Mouse (Mus musculus): ENCODE measurements around the gene Kcnab1.

The Kcnab1 gene

DNA sequence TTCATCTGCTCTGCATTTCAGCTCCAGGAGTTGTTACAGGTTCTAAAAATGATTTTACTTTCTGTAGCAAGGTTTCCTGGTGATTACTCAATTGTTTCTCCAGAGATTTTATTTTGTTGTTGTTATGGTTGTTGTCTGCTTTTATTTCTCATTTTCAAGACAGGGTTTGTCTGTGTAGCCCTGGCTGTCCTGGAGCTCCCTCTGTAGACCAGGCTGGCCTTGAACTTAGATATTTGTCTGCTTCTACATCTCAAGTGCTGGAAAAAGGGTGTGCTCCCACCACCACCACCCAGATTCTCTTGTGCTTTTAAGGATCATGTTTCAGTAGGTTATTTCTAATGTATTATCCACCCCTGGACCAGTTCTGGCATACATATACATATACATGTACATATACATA lies 207.6 kb downstream of the Kcnab1 start:
- no peak for DNase-seq (ENCODE audit: low read depth, low spot score)

DNA sequence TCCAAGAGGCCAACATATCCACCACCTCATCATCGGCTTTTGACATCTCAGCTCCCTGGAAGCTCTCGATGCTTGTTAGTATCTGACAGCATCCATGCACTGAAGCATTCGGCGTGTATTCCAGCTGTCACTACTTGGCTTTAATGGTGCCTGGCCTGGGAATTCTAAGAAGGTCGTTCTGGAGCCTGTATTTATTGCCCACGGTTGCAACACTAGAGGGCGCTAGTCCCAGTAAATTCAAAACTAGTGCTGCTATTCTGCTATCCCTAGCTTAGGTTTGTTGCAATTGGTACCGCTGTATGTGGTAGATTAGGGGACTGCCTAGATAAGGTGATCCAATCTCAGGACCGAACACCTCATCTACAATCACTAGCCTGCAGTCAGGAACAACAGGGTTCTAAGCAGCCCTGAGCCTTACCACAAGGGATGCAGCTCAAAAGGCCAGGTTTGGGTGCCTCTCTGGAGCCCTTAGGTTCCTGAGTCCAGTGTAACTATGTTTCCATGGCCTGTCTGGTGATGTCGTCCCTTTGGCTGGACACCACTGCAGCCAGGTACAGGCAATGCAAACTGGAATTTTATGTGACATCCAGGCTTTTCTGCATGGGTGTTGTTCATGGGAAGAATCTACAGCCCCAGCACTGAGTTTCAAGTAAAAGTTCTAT lies 208.8 kb downstream of the Kcnab1 start:
- peak; percentile 15 for DNase-seq (ENCODE audit: low read depth, low spot score)

DNA sequence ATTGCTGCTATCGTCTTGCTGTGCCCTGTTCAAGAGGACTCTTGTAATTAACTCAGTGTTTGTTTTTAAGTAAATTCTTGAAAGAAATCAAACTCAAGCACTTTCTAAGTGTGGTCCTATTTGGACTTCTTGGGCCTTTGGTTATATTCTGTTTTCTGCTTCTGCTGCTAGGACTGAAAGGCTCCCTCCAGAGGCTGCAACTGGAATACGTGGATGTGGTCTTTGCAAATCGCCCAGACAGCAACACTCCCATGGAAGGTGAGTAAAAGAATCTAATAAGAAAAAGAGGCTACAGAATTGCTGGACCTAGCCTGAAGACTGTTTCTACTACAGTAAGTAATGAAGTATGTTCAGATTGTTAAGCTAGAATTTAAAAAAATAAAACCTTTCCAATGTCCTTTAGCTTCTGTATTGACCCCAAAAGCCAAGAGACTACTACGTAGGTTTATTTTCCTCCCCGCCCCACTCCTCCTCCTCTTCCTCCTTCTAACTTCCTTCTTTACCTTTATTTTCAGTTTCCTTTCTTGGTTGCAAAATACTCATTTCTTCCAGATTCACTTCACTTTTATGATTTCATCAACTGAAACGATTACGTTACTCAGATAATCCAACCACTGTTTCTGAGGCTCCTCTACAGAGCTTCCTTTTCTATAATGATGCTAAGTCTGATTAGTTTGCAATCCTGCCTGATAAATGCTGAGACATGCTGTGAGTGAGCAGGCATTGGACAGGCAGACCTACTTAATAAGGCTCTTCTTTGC lies 210.2 kb downstream of the Kcnab1 start:
- peak; percentile 6 for DNase-seq (ENCODE audit: low read depth, low spot score)

DNA sequence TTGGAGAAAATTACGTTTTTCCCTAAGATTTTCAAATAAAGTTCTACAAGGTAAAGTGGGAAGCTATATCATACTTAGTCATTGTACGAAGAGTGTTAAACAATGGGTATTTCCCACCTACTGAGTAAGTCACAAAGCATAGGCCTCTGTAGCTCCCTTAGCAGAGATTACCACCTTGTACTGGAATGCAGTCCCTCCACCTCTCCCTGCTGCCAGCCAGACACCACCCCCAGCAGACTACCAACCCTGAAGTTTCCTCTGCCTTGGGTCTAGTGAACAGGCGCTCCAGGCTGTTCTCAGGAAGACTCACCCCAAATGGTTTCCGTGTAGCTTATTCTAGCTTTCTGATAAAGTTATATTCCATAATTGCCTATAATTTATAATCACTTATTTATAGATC lies 211.8 kb downstream of the Kcnab1 start:
- no peak for DNase-seq (ENCODE audit: low read depth, low spot score)

DNA sequence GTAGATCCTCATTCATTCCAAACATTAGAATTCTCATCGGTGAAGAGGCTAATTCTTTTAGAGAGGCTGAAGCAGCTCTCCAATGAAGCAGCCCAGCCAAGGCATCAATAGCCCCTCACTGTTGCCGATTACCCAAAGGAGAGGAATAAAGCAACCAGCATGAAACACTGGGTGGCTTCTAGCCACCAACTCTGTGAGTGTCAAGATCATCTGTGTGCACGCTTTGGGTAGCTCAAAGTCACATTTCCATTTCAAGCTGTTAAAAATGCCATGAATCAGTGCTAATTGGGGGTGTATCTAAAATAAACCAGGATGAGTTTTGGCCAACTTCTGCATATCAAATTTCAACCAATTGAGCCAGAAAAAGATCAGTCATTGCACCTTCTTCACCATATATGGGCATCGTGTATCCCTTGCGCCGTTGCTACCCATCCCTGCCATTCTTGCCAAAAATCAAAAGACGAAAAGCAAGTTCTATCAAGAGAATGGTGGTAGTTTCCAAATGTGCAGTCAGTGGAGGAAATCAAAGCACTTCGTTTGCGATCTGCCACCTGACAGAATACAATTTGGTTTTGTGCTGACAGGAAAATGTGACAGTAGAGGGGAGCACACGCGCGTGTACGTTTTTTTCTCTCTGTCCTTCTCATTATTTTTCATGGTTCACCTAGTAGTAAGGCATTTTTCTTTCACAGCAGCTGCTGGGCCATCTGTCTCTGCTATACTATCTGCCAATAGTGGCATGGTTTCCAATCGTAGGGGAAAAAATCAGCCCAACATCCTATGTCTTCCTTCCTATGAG lies 213.0 kb downstream of the Kcnab1 start:
- DNase-seq (ENCODE audit: low read depth, low spot score): no peak

DNA sequence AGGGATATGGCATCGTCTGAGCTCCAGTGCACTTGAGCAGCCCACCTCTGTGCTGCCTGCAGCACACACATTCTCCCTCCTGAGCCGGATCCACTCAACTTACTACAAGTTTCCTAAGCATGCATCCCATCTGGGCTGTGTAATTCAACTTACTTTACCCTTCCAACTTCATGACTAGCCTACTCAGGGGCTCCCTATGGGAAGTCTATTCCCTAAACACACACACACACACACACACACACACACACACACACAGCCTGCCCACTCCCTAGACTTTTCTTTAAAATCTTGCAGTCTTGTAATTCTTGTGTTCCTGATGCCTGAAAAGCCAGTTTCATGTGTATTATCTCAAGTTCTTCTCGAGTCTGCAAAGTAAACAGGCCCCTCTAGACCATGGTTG lies 216.1 kb downstream of the Kcnab1 start:
- no peak for DNase-seq (ENCODE audit: low read depth, low spot score)

DNA sequence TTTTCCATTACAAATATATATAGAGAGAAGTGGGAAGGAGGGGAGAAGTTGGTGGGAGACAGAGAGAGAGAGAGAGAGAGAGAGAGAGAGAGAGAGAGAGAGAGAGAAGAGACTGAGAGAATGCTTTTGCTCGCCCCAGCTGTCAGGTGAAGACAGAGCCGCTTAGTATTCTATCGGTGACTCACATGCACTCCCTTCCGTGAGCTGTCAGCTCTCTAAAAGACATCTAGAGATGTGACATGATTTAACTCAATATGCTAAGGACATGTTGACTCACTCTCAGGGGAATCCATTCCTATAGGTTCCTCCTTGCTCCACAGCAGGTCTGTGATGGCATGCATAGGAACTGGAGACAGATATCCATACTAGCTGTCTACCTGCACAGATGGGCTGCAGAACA lies 219.6 kb downstream of the Kcnab1 start:
- DNase-seq (ENCODE audit: low read depth, low spot score): no peak

DNA sequence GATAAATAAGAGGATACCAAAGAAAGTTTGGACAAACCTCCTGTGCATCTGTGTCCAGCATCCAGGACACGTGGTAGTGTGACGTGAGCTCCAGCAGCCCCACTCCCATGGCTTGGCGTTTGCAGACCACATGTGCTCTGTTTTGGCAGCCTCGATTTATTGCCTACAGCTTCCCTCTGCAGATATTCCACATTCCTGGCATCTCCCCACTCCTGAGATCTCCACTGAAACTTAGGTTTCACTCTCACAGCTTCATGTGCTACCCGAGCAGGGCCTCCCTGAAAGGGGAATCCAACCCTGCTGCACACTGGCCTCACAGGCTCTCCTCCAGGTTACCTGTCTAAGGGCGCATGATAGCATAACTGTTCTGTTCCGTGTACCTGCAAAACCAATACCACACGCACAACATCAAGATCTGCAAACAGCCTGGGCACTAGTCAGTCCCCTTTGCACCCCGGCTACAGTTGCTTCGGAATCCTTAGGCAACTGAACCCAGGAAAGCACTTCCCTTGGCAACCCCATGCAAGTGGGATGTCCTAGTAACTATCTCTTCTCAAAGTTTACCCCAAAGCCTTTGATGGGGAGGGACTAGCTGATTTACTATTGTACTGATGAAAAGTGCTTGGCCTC lies 228.8 kb downstream of the Kcnab1 start:
- DNase-seq (ENCODE audit: low read depth, low spot score): no peak

DNA sequence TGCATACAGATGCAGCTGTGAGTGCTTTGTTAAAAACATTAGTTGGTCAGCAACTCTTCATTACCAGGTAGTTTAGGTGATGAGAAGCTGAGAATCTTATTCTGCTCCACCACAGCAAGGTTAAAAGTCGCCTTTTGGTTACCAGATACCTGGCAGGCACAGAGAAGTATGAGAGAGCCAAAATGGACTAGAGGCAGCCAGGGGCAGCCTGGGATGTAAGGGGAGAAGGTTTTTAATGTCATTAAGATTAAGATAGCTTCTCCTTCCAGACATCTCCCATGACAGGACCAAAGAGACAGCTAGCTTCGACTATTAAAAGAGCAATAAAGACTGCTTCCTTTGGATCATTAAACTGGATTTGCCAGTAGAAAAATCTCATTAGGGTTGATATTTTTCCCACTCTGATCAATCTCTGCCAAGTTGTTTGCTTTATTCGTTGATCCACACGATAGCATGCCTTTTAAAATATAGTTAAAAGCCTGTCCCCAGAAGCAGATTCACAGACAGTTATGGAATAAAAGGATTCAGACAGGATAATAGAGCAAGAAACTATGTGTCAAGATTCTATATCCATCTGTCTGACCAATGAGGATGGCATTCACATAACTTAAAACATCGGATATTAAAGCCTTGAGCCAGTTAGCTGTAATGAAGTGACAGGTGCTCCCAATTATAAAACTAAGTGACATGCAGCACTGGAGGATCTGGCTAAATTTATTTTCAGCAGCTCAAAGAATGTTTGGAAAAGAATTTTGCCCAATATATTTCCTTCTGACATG lies 231.2 kb downstream of the Kcnab1 start:
- DNase-seq (ENCODE audit: low read depth, low spot score): no peak

DNA sequence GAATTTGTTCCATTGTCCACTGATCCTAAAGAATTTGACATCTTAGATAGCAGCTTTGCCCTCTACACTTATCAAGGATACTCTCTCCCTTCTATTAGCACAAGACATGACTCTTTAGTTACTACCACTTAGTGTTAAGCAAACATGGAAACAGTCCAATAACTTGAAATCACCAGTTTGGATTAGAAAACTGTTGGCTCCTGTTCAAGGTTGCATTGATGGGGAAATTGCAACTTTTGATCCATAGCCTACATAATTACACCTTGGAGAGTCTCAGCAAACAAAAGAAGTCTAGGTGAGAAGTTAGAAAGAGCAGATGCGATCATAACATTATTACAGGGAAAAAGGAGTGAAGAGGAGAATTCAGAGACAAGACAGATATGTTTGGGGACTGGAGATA lies 237.0 kb downstream of the Kcnab1 start:
- DNase-seq (ENCODE audit: low read depth, low spot score): no peak

DNA sequence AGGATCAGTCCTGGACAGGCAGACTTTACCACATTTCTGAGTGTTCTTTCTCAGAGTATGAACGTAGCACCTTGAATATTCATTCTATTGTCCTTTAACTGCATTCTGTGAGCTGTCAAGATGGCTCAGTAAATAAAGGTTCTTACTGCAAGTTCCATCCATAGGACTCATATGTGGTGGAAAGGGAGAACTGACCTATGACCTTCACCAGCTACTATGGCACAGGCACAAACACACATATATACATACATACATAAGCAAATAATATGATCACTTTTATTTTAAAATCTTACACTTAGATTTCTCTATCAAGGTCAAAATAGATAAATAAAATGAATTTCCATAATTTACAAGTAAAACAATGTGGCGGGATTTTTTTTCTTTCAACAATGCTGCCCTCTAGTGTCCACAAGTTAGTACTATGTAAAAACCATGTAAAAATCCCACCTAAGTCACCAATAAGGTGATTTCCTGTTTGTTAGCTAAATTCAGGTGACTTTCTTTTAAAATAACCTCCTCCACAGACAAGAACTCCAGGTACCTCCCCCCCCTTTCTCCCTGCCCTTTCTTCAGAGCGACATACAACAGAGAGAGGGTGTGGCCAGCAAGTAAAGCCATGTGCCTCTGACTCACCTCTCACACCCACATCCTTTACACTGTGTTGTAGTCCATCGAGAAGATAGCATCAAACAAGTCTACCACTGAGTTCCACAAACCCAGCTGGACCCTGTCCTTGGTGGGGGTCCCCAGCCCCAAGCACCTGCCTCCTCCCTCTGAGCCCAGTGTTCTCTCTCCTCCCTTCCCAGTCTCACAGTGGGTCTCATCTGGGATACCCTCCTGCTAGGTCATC lies 243.3 kb downstream of the Kcnab1 start:
- DNase-seq (ENCODE audit: low read depth, low spot score): peak; percentile 46

DNA sequence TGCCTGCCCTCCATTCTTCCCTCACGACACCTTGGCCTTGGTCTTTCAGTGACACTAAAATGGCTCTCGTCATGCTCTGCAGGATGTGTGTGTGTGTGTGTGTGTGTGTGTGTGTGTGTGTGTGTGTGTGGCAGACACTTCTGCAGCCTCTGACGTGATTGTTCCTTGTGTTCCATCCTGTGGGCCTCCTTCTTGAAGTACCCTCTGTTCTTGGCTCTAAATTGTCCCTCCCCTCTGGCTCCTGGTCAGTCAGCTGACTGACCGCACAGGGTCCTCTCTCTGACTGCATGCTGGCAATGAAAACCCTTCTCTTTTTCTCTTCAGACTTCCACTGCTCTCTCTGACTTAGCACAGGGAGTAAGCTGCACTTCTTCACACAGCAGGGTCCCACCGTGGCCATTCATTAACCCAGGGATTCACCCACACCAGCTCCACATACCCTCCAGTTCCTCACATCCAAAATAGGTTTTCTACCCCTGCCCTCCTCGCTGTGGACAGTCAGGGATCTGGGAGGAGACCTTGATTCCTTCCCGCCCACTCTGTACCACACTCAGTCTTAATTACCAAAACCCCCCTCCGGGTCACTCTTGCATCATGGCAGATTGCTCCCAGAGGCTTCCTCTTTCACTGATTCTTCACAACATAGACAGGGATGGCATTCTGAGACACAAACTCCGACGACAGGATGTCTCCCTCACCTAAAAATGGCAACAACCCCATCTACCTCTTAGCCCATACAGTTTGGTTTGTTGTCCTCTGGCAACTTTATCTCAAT lies 244.3 kb downstream of the Kcnab1 start:
- DNase-seq (ENCODE audit: low read depth, low spot score): no peak

DNA sequence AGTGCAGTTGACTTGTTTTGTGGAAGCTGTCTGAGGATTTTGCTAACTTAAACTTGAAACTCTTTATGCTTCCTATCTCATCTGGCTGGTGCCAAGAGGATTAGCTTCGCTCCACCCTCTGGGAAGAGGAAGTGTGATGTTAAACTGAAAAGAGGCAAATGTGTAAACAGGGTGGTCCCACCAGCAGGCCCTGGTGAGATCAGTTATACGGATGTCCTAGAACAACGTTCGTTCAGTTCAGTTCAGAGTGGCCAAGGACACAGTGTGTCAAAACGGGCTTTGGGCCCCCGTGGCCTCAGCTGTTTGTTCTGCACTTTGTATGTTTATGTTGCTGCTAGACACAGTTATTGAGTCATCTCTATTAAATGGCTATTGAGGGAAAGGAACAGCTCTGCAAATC lies 246.3 kb downstream of the Kcnab1 start:
- DNase-seq (ENCODE audit: low read depth, low spot score): no peak

DNA sequence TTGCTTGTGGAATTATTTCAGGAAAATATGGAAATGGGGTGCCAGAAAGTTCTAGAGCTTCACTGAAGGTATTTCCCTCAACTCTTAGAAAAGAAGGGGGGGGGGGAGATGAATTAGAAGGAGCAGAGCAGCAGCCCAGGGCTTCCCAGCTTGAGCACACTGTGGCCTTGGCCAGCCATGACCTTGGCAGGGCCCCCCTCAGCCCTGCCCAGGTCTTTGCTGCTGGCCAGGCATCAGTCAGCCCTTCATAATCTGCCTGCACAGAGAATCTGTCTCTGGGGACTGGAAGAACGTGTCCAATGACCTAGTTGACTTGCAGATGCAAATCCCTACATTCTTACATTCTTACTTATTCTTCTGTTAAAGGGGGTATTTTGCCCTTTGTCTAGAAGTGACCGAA lies 249.1 kb downstream of the Kcnab1 start:
- no peak for DNase-seq (ENCODE audit: low read depth, low spot score)

DNA sequence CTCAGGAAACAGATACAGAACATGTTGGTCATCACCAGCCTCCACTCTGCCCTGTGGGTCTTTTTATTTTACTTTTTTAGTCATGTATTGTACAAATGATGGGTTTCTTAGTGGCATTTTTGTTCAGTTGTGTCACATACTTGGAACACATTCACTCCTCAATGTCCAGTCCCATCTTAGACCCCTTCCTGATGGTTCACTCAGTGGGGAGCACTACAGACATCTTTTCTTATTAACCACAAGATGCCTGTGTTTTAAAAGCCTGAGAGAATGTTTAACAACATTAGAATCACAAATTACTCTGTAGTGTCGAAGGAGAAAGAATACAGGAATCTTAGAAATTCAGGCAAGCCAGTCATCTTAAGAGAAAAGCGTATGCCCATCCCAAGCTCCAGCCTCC lies 249.7 kb downstream of the Kcnab1 start:
- no peak for DNase-seq (ENCODE audit: low read depth, low spot score)

DNA sequence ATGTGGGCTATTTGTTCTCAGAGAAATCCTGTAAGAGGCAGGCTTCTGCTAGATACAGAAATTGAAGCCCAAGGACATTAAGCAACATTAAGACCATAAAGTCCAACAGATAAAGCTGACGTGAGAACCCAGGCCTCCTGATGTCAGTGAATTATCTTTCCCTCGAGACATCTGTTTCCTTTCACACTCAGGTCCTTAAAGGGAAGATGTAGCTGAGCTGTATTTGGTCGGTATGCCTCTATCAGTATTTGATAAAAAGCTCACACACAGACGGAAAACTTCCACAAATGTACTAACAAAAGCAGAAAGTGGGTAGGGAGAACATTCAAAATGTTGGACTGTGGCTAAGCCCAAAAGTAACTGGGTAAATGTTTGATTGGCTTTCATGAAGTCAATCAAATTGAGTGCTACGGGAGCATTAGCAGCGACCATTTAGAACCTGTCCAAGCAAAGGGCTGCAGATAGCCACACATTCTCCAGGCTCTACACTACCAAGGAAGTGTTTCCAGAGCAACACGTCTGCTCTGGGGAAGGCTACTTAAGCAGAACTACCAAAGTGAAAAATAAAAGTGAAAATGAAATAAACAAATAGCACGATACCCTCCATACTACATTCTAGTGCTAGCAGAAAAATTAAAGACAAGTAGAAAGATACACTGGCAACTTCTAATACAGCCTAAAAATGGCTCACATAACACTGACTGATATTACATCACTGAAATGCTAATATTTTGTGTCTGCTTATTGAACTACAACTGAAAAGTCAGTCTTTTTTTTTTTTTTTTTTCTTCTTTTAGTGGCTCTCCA lies 251.2 kb downstream of the Kcnab1 start:
- no peak for DNase-seq (ENCODE audit: low read depth, low spot score)

DNA sequence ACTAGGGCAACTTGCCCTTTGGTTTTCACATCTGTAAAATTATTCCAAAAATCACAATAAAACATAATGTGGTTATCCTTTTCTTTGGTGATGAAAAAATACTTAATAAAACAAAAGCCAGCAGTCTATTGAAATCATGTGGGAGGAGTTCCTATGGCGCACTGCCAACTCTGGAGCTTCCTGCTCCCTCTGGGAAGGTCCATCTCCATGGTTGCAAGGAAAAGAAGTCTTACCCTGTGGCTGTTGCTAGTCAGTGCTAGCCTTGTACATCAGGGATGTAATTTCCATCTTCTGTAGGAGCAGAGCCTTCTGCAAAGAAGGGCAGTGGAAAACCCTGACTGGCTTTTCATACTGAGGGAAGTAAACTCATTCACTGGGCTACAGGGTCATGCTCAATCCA lies 254.3 kb downstream of the Kcnab1 start:
- no peak for DNase-seq (ENCODE audit: low read depth, low spot score)

DNA sequence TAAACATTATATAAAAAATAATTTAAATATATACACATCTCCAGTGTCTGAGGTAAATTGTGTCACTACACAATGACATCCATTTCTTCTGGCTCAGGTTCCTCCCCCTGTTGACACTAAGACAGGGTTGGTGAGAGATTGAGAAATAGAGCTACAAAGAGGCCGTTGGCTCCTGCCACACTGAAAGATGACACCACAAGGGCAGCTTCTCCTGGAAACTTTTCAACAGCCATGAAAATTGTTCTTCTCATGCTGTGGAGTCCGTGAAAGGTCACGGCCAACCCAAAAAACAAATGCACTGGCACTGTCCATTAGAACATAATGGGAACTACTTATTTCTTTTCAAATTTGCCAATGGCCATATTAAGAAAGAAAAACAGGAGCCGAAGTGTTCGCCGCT lies 256.0 kb downstream of the Kcnab1 start:
- no peak for DNase-seq (ENCODE audit: low read depth, low spot score)
